Mouse (Mus musculus): Measurements from ENCODE around the gene Olfr1131.
"Not testable (repeated sequence)": the region's sequence is repeated elsewhere in the genome, so short reads cannot be mapped to it uniquely, and the experiment has no call there.

Olfr1131 gene

GRCm38 (mm10) chr2:87626804-87627203, at the start of gene Olfr1131:
Gene Olfr1131, plus strand, starts transcription at chr2:87627104.
- DNase-seq (ENCODE audit: extremely low spot score, low read depth, low spot score) = no peak

- DNase-seq (ENCODE audit: extremely low spot score, low read depth, low spot score) = not testable (repeated sequence)
Observed at GRCm38 (mm10) chr2:87605912-87606311, 21.0 kb upstream of the Olfr1131 start, which contains the start of gene Olfr1130. Gene Olfr1130, plus strand, starts transcription at chr2:87606212.

DNA sequence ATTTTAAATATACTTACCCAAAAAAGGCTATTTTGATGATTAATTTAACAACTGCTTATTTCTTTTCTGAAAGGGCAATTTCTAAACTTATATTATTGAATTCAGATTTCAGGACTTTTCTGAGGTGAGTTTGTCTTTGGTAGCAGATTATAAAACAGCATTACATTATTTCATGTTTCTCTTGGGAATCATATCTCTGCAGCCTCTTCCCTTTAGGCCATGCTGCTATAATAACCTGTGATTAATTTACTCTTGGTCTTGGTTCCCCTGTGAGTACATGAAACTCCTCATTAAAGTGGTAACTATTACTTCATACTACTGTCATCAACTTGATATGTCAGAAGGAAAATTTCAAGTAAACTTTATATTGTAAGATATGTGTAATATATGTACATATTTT, 10.5 kb downstream of the Olfr1131 start, which contains the start of gene Olfr1132:
Olfr1132 (minus strand) TSS at position 101 of the 400 bp plus-strand sequence.
- DNase-seq (ENCODE audit: extremely low spot score, low read depth, low spot score) = no peak

GRCm38 (mm10) chr2:87642441-87642840, 15.5 kb downstream of the Olfr1131 start:
- DNase-seq (ENCODE audit: extremely low spot score, low read depth, low spot score) = no peak

GRCm38 (mm10) chr2:87647274-87647673, 20.4 kb downstream of the Olfr1131 start, which contains the start of gene Olfr1133:
Gene Olfr1133, minus strand, starts transcription at chr2:87647374.
- DNase-seq (ENCODE audit: extremely low spot score, low read depth, low spot score) = no peak

- no peak for DNase-seq (ENCODE audit: extremely low spot score, low read depth, low spot score)
Observed at GRCm38 (mm10) chr2:87658360-87658759, 31.5 kb downstream of the Olfr1131 start, which contains the start of gene Olfr1134. Gene Olfr1134, minus strand, starts transcription at chr2:87658460.

DNA sequence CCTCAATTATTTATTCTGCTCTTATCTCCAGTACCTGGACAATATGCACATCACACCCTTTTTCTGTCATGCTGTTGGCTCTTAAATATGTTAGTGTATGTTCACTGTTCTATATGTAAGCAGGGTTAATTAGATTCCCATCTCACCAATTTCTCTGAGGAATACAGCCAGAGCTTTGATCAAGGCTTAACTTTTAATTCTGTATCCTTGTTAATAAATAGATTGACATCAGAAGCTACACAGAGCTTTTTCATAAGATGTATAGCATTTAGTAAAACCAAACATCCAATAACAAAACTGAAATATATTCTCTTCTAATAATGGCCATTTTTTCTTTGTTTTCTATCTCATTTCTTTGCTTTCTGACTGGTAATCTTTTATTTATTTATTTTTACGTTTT, 46.7 kb downstream of the Olfr1131 start, which contains the start of gene Olfr1135:
Olfr1135 (minus strand) TSS at position 101 of the 400 bp plus-strand sequence.
- no peak for DNase-seq (ENCODE audit: extremely low spot score, low read depth, low spot score)
